Mouse (Mus musculus) heart, embryonic 14.5 days (tissue): Measurements from ENCODE around the gene Ddx6. TPM values are rescaled to one million over a fixed set of nuclear protein-coding genes. Genes with fewer than 3 reads are reported as not detected.
"Not testable (repeated sequence)": the region's sequence is repeated elsewhere in the genome, so short reads cannot be mapped to it uniquely, and the experiment has no call there.

Experiments used
- ATAC-seq: fragments of 200-750 bp; cut with Nextera tagmentation; 2 replicates; pipeline ENCODE4 v1.8.0; 2017; ENCODE audit warnings: low read depth, moderate TSS enrichment; ENCODE audit not compliant: insufficient number of reproducible peaks, insufficient read depth, low FRiP score
- H3K27ac ChIP-seq, 2 experiments: fragments of 200-500 bp in 1 of 2; fragments of 300-500 bp in 1 of 2; sonication (generic) in 1 of 2; replicated peaks in 1 of 2; 2 replicates each; pipeline ENCODE4 v1.5.1; 2012 to 2014; ENCODE audit warnings: low read depth in 2 of 2, low read length in 2 of 2, control low read depth in 1 of 2, mild to moderate bottlenecking in 1 of 2, mixed read lengths in 1 of 2; ENCODE audit not compliant: control insufficient read depth in 1 of 2, insufficient read depth in 1 of 2
- H3K27me3 ChIP-seq: fragments of 300-500 bp; sonication (generic); 2 replicates; pipeline ENCODE4 v1.6.1; 2014; ENCODE audit warnings: mild to moderate bottlenecking, low read length, control low read depth; ENCODE audit not compliant: control insufficient read depth, insufficient read depth
- H3K36me3 ChIP-seq: fragments of 300-500 bp; sonication (generic); 2 replicates; pipeline ENCODE4 v1.6.1; 2014; ENCODE audit warnings: mild to moderate bottlenecking, control low read depth, low read length, mixed read lengths; ENCODE audit not compliant: control insufficient read depth, insufficient read depth
- H3K4me1 ChIP-seq, 2 experiments: fragments of 200-500 bp in 1 of 2; fragments of 300-500 bp in 1 of 2; sonication (generic) in 1 of 2; 2 replicates each; pipeline ENCODE4 v1.6.1; 2012 to 2014; ENCODE audit warnings: low read length in 2 of 2, control low read depth in 1 of 2, mixed read lengths in 1 of 2; ENCODE audit not compliant: control insufficient read depth in 2 of 2, insufficient read depth in 2 of 2
- H3K4me2 ChIP-seq: fragments of 300-500 bp; sonication (generic); 2 replicates; pipeline ENCODE4 v1.6.1; 2014; ENCODE audit warnings: mild to moderate bottlenecking, low read length
- H3K4me3 ChIP-seq, 2 experiments: fragments of 200-500 bp in 1 of 2; fragments of 300-500 bp in 1 of 2; sonication (generic) in 1 of 2; 2 replicates each; pipeline ENCODE4 v1.5.1; 2012 to 2014; ENCODE audit warnings: low read length in 2 of 2, mild to moderate bottlenecking in 2 of 2, control low read depth in 1 of 2, low read depth in 1 of 2, moderate library complexity in 1 of 2; ENCODE audit not compliant: control insufficient read depth in 1 of 2, insufficient read depth in 1 of 2
- H3K9ac ChIP-seq: fragments of 300-500 bp; sonication (generic); 2 replicates; pipeline ENCODE4 v1.6.1; 2014; ENCODE audit warnings: mild to moderate bottlenecking, low read length
- H3K9me3 ChIP-seq: fragments of 300-500 bp; sonication (generic); 2 replicates; pipeline ENCODE4 v1.6.1; 2016; ENCODE audit warnings: low read length, control low read depth; ENCODE audit not compliant: control insufficient read depth
- WGBS: fragments of 180-500 bp; shearing (Covaris S2); extraction: QIAGEN DNeasy Blood & Tissue Kit; methylation state at CpG from one replicate; pipeline ENCODE4 v1.1.7; 2014; 5-methylcytosine and 5-hydroxymethylcytosine counted together
- polyA plus RNA-seq: library from polyadenylated mRNA; unstranded; fragments of >200 nt; fragmentation: Nextera tagmentation; extraction: Ambion mirVana; gene quantifications from 2 replicates; pipeline ENCODE4 v1.2.1, GENCODE M21; 2014

Gene Ddx6
- polyA plus RNA-seq, 1 experiment from 2014 or later = 14.9 TPM

DNA sequence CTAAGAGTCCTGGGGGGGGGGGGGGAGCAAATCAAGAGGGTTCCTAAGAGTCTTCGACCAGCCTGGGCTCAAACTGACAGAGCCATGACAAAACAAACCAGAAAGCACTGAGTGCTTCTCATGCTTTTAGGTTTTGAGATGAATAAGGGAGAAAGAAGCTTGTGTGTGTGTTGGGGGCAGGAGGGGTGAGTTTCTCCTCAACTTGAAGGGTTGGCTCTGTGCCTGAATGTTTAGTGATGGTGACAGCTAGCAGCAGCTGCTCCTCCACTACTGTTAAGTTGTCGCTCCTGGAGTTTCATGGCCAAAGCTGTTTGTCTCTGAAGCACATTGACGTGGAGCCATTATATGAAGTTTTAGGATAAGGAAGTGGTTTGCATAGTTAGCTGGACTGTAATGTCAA, 16.4 kb downstream of the Ddx6 start:
- 0 out of 4 replicates have a peak overlapping the region, but pooled peaks of 1 of the 2 experiments have one; percentile 6 for H3K27ac ChIP-seq
- H3K4me3 ChIP-seq = no peak overlapping the region
- no peak for ATAC-seq
- no peaks in the 10 kb centered on the region for H3K9me3 ChIP-seq
- peaks cover 0 to 12% of the 10 kb centered on the region in 2 experiments; a peak in 2 of 4 replicates for H3K4me1 ChIP-seq
- no peak overlapping the region for H3K4me2 ChIP-seq
- H3K9ac ChIP-seq = no peak overlapping the region
- no peaks in the 10 kb centered on the region for H3K27me3 ChIP-seq
- 41% methylated on average over 3 of the region's 3 CpGs for whole genome bisulfite sequencing
- H3K36me3 ChIP-seq = peaks cover 95% of the 10 kb centered on the region

DNA sequence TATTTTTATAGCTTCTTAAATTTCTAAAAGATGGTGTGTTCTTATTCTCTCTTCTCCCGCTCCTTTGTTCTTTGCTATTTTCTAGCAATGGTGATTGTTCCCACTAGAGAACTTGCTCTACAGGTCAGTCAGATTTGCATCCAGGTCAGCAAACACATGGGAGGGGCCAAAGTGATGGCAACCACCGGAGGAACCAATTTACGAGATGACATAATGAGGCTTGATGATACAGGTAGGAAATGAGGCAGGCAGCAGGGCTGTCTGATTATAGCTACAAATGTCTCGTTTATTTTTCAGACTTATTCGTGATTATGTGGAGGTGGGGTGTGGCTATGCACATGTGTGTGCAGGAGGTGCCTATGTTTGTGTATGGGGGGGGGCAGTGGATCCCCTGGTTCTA, 19.7 kb downstream of the Ddx6 start:
- no peaks in the 10 kb centered on the region for H3K9me3 ChIP-seq
- H3K27ac ChIP-seq = no peak overlapping the region
- H3K27me3 ChIP-seq = no peaks in the 10 kb centered on the region
- no peak for ATAC-seq
- H3K4me2 ChIP-seq = no peak overlapping the region
- H3K9ac ChIP-seq = no peak overlapping the region
- WGBS = 78% methylated on average over 5 of the region's 5 CpGs
- peaks cover 0 to 12% of the 10 kb centered on the region in 2 experiments; a peak in 2 of 4 replicates for H3K4me1 ChIP-seq
- peaks cover 93% of the 10 kb centered on the region for H3K36me3 ChIP-seq
- H3K4me3 ChIP-seq = no peak overlapping the region

DNA sequence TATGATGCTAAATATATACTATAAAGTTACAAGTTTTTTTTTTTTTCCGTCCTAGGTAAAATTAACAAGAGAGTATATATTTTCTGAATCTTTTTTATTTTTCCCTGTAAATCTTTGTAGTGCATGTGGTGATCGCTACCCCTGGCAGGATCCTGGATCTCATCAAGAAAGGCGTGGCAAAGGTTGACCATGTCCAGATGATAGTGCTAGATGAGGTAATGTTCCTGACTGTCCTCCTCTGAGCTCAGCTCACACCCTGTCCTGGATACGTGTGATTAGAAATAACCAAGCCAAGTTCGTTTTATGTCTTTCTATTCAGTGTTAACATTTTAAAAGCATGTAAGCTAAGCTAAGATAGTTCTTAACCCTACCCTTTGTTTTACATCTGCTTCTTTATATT, 21.6 kb downstream of the Ddx6 start:
- H3K9ac ChIP-seq = no peak overlapping the region
- H3K4me3 ChIP-seq = no peak overlapping the region
- peaks cover 0 to 3% of the 10 kb centered on the region in 2 experiments; a peak in 2 of 4 replicates for H3K4me1 ChIP-seq
- H3K27ac ChIP-seq = no peak overlapping the region
- H3K9me3 ChIP-seq = no peaks in the 10 kb centered on the region
- ATAC-seq = no peak
- no peak overlapping the region for H3K4me2 ChIP-seq
- 79% methylated on average over 5 of the region's 5 CpGs for WGBS
- H3K27me3 ChIP-seq = no peaks in the 10 kb centered on the region
- H3K36me3 ChIP-seq = peaks cover 96% of the 10 kb centered on the region

GRCm38 (mm10) chr9:44637551-44638169, 33.0 kb downstream of the Ddx6 start:
- WGBS = 65% methylated on average over 15 of the region's 15 CpGs
- Histone ChIP-seq H3K9ac (no peak overlapping the region), H3K4me1 (no peaks in the 10 kb centered on the region), H3K27me3 (no peaks in the 10 kb centered on the region), H3K4me2 (no peak overlapping the region), H3K27ac (no peak overlapping the region), H3K4me3 (no peak overlapping the region), H3K36me3 (peaks cover 71% of the 10 kb centered on the region), H3K9me3 (no peaks in the 10 kb centered on the region)
- ATAC-seq = no peak

DNA sequence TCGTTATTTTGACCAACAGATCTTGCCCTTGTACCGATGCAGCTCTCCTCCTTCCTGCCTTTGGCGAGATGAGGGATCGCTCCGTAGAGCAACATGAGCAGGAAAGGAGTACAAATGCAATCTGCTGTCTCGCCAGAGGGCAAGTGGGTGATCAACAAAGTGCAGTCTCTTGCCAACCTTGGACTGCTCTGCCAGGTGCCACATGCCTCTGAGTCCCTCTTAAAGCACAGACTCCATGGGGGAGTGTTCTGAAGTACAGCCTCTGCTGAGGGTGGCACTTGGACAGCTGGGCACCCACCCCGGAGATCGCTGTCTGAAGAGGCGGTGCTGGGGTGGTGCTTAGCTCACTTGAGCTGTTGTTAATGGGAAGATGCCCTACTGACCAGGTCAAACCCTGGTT, 34.0 kb downstream of the Ddx6 start:
- H3K27me3 ChIP-seq, H3K4me2 ChIP-seq, H3K27ac ChIP-seq, H3K4me1 ChIP-seq, ATAC-seq, H3K9ac ChIP-seq, H3K4me3 ChIP-seq, H3K9me3 ChIP-seq: not testable (repeated sequence)
- 89% methylated on average over 9 of the region's 9 CpGs for WGBS
- peaks cover 60% of the 10 kb centered on the region for H3K36me3 ChIP-seq

DNA sequence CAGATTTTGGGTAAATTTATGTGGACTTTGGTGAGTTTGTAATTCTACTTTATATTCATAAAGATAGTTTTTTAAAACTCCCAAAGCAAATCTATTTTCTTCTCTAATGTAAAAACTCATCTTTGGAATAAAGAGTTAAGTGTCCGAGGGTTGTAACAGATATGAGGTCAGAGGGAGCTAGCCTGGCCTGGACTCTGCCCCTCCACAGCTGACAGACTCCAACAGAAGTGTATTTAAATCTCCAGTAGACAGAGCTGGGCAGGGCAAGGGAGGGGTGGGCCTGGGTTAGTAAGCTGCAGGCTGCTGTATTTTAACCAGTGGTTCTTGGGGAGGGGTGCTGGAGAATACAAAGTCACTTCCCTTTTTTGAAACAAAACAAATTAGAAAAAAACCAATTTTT, 35.3 kb downstream of the Ddx6 start:
- not testable (repeated sequence) for H3K4me2 ChIP-seq, H3K4me3 ChIP-seq, H3K27ac ChIP-seq, H3K4me1 ChIP-seq, ATAC-seq, H3K9ac ChIP-seq, H3K27me3 ChIP-seq, H3K9me3 ChIP-seq
- WGBS = 56% methylated on average over 1 of the region's 1 CpGs
- H3K36me3 ChIP-seq = peaks cover 47% of the 10 kb centered on the region

DNA sequence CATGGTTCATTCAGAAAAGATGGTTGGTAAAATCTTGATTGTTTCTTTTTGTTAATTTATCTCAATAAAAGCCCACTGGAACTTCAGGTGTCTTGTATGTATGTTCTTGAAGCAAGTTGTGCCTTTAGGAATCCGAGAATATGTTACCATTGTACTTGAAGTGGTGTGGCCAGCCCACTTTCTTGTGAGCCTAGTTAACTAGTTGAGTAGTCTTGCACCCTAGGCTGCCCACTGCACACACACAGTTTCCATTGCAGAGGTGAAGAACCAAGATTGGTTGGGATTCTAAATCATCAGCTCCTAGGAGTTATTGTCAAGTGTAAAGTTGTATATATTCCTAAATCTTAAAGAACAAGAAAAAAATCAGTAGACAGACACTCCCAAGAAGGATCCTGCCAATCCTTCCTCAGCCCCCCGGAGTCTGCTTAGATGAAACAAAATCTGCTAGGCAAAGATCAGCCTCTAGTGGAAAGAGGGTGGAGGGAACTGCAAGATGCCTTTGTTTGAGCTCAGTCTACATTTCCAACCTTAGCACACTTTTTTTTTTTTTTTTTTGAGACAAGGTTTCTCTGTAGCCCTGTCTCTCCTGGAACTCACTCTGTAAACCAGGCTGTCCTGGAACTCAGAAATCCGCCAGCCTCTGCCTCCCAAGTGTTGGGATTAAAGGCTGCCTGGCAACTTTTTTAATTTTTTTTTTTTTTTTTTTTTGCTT, 36.1 kb downstream of the Ddx6 start:
- no peaks in the 10 kb centered on the region for H3K9me3 ChIP-seq
- H3K36me3 ChIP-seq = peaks cover 39% of the 10 kb centered on the region
- WGBS = 85% methylated on average over 3 of the region's 3 CpGs
- no peak overlapping the region for H3K4me2 ChIP-seq
- H3K27me3 ChIP-seq = no peaks in the 10 kb centered on the region
- H3K4me3 ChIP-seq = no peak overlapping the region
- no peak for ATAC-seq
- no peak overlapping the region for H3K9ac ChIP-seq
- H3K4me1 ChIP-seq = 0 out of 4 replicates have a peak, but pooled peaks cover 0 to under 1% of the 10 kb centered on the region in 2 experiments
- no peak overlapping the region for H3K27ac ChIP-seq
